Mouse (Mus musculus) ovary, adult 18-20 months (tissue): ENCODE measurements at regions not wholly inside any gene's neighbourhood (a gene's known extent, or its start where the extent isn't known, plus 50 kb on each side); places are given as distances from the start of the nearest gene placed in this dataset.
"Not testable (repeated sequence)": the region's sequence is repeated elsewhere in the genome, so short reads cannot be mapped to it uniquely, and the experiment has no call there.

Experiments
- DNase-seq: peaks from one replicate; pipeline ENCODE4 v3.0.0; 2022; ENCODE audit warnings: low spot score, mixed read lengths

- no peak for DNase-seq
These were observed 200.4 kb downstream of the Fam43a start for GRCm38 (mm10) chr16:30799699-30800483.

DNA sequence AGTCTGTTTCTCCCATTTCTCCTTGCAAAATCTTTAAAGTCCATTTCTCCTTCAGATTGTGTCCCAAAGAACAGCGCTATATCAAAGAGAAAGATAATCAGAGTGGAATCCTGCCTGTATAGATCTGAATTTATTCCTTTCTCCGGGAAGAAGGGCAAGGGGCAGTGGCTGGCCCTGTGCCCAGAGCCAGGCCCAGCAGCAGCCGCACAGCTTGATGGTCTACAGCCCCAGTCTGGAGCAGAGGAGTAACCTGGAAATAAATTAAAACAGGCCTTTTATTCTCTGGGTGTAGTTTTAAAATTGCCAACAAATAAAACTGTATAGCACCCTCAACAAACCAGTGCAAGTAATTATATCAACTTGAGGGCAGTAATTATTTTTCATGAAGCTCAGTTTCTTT, 204.5 kb downstream of the Fam43a start:
- no peak for DNase-seq

DNA sequence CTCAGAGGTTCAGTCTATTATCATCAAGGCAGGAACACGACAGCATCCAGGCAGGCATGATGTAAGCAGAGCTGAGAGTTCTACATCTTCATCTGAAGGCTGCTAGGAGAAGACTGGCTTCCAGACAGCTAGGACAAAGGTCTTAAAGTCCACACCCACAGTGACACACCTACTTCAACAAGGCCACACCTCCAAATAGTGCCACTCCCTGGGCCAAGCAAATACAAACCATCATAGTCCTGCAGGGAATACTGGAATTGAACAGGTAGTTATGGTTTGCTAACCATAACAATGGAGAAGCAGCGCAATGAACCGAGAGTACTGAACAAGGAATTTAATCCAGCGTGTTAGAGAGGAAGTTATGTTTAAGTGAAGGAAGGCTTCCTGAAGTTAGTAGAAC, 206.7 kb downstream of the Fam43a start:
- not testable (repeated sequence) for DNase-seq

DNA sequence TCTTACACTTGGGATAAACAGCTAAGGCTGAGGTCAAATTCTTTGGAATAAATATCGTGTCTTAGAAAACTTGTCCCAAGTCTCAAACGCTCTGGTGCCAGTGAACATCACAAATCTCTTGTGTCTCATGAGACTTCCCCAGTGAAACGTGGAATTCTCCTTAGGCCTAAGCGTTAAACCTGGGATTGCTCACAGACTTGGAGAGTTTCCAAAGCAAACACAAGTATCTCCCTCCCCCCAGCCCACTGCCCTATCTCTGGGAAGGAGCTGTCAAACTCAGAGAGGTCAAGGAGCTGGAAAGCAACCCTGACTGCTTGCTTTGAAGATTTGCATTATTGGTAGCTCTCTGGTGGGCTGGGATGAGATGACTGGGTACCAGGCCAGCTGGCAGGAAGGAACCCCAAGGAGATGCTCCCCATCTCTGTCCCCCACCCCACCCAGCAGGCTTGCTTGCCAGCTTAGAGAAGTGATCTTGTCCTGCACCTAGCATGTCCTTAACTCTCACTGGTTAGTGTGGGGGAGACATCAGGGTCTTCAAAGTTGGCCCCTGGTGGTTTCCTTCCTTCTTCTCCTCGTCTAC, 219.1 kb downstream of the Fam43a start:
- DNase-seq = no peak

DNA sequence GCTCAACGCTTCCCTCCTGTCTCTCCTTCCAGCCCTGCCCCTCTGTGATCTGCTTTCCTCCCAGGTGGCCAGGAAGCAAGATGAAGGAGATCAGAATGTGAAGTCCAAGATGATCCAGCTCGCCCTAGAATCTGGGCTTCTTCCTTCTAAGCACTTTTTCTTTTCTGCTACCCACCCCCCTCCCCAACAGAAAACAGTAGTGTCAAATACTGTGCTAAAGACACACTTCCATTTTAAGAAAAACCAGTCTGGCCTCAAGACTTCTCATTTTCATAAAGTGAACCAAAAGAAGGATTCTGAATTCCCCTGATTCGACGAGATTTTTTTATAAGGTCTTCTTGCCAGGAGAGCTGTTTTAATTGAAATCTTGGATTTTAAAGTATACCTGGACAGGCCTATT, 219.8 kb downstream of the Fam43a start:
- no peak for DNase-seq

DNA sequence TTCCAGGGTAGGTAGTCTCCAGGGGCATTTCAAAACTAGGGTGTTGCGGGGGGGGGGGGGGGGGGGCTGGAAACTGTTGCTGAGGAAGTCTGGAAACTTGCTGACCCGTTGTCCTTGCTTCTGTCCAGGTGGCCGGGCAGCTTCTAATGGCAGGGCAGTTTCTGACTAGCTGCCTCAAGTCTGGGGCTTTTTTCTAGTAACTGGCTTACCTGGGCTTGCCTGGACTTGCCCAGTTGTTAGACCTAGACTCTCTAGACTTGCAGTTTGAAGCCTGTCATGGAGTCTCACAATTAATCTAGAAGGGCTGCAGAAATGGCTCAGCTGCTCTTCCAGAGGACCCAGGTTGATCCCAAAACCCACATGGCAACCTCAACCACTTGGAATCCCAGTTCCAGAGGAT, 220.7 kb downstream of the Fam43a start:
- DNase-seq = no peak

DNA sequence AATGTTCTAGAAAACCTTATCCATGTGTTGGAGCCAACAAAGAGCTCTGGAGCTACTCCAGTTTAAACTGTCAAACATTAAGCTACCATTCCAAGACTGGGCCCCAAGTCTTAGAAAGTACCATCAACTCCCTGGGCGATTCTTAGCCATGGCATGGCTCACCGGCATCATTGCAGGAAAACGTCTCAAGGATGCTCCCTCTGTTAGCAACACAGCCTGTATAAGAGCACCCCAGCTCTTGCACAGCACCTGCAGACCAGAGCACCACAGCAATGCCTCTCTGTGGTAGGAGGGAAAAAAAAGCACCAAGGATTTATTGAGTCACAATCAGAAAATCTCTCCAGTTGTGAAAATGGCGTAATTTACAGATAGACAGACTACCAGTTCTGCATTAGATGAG, 221.2 kb downstream of the Fam43a start:
- DNase-seq = no peak

DNA sequence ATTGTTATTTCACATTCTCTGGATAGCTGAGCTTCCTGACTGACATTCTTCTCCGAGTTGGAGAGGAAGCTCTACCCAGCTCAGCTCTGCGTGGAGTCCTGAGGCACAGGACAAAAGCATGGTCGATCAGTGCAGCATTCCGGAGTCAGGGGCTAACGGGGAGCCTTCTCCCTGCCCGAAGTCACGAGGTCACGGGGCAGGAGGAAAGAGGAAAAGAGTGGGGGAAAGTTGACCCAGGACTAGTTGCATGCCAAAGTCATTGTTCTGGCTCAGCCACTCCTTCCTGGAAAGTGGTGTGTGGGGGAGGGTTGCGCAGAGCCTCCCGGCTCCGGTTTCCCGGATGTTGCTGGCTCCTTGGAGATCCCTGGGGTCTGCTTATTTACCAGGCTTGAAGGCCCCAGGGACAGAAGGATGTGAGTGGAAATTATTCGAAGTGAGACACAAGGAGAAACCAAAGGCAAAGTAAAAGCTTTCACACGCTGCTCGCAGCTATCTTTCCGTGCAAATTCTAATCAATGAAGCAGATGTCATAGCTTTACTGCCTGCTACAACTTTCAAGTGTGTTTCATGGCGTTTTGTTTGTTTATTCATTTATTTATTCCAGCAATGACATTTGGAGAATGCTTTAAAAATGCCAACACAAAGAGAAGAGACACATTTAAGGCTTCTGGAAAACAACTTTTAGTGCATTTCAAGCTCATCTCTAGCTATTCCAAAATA, 221.8 kb downstream of the Fam43a start:
- peak; percentile 45 for DNase-seq

- peak; percentile 47 for DNase-seq
These were observed 222.5 kb downstream of the Fam43a start for GRCm38 (mm10) chr16:30821911-30822578.

- no peak for DNase-seq
These were observed 226.6 kb downstream of the Fam43a start for GRCm38 (mm10) chr16:30826128-30826527.

DNA sequence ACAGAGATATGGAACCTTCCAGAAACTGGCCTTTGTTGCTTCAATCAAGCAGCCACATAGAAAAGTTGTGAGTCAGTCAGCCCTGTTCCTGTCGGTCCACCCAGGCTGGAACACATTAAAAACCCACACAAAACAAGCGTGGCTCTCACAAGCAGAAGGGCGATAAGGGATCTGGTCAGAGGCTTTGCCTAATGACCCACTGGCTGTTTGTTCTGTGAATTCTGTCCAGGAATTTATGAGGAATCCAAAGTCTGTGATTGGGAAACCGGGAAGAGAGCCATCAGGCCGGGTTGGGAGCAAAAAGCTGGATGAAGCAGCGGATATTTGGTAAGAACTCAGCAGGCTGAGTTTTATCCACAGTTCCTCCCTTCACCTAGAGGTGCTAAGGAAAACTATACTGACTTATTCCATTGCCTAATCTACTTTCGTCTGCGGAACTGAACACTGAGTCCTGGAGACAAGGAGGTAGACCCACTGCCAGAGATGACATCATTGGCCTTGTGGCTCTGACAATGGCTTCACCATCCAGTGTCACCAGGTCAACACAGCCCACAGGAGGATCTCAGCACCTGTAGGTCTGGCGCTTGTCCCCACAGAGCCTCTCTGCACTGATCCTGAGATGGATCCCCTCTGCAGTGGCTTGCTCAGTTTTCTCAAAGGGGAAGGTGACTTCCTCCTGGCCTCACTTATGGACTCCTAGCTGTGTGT, 228.5 kb downstream of the Fam43a start:
- peak; percentile 36 for DNase-seq

- DNase-seq = no peak
These were observed 235.0 kb downstream of the Fam43a start for GRCm38 (mm10) chr16:30834561-30834960.

DNA sequence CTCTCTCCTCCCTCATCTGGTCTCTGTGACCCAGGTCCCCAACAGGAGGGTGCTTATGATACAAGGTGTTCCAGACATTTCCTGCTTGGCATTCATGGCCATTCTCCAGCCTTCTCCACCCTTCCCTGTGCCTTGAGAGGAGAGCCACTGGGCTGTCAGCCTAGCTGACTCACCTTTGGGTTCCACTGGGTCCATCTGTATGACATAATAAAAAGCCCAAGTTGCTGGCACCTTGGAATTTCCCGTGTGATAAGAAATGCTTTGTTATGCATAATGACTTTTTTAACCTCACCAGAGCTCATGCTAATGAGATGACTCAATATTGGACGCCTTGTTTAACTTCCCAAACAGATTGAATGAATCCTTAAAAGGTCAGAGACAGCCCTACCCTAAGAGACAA, 236.2 kb downstream of the Fam43a start:
- DNase-seq = no peak

GRCm38 (mm10) chr16:30842831-30843230, 238.4 kb downstream of the Xxylt1 start:
- DNase-seq = no peak

DNA sequence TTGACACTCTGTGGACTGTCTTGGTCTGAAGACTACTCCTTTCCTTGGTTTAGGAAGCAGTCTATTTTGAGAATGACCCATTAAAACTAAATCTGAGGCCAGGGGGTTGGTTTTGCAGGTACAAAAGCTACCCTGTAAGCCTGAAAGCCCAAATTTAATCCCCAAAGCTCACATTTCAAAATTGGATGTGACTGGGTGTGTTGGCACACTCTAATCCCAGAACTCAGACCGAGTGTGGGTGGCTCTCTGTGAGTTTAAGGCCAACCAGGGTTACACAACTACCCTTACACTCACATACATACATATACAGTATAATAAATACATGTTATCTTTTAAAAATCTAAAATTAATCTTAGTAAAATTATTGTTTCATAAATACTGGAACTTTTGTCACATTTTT, 228.6 kb downstream of the Xxylt1 start:
- DNase-seq = no peak

GRCm38 (mm10) chr16:30854716-30855115, 226.5 kb downstream of the Xxylt1 start:
- no peak for DNase-seq

- DNase-seq = no peak
These were observed 223.6 kb downstream of the Xxylt1 start for GRCm38 (mm10) chr16:30857656-30858055.

DNA sequence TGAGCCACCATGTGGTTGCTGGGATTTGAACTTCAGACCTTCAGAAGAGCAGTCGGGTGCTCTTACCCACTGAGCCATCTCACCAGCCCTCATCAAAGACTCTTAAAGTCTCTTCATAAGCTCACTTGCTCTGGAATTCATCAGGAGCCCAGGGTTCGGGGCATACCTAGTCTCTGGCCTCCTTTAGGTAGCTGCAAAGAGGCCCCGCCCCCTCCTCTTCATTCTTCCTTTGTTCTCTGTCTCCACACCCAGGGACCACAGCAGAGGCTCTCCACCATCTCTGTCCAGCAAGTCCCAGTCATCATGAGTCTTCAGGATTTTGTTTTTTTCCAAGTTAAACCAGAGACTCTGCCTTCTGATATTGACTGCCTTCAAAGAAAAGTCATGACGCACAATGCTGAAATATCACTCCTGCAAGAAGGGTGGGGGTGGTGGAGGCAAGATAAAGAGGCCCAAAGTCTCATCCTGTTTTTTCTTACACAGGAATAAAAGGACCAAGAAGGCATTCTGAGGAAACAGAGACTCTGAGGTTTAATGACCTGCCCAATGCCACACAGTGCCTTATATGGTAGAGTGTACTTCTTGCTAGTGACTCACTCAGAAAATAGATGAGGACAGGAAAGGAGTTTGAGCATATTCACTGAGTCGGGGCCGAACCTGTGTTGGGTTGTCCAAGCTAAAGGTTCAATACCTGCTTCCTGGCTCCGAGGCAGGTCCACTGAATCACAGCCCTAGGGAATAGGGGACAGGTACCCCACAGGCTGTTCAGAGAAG, 211.9 kb downstream of the Xxylt1 start:
- DNase-seq = no peak

DNA sequence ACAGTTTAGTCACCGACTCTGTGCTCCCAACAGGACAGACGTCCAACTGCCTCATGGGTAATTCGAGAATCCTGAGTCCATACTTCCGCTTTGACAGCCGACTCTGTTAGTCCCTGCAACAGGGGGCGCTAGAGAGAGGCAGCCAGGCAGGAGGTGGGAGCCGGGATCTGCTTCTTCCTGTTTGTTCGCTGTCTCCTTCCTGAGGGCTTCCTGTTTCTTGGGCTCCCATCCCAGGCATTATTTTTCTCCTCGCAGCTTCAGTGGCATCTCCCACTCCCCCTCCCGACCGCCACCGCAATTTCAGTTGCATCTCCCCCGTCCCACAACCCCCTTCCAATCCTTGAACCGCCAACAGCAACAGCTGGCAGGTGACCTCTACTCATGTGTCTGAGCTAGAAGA, 211.1 kb downstream of the Xxylt1 start:
- DNase-seq = peak; percentile 13

DNA sequence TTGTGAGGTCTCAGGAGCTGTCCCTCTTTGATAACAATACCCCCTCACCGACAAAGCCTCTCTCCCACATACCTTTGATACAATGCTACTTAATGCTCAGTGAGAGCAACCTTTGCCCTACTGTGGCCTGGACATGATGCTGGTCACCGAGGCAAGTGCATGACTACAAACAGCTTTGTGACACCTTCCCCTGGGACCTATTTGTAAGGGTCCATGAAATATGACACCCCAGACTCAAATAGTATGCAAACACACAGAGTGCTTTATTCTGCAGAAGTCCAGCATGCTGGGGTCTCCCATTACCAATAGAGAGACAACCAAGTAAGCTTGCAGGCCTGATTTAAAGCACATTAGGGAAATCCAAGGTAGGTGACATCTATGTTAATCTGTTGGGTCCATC, 210.6 kb downstream of the Xxylt1 start:
- DNase-seq = no peak

DNA sequence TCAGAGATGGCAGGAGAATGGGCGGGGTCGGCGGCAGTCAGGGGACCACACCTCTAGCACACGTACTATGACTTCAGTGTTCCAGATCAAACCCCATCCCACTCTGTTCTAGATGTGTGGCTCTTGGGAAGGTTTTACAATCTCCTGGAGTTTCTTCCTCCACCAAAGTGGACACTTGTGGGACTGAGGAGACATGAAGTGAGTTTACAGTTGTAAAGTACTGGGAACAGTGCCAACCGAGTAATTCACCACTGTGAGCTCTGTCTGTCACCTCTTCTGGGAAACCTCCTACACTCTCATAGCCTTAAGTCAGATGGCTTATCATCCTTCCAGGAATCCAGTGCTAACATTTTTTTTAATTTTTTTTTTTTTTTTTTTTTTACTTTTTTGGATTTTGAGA, 209.1 kb downstream of the Xxylt1 start:
- no peak for DNase-seq
